Mouse (Mus musculus) testis, adult 2 months (tissue): ENCODE measurements around the gene Mrps12.

Experiments used
- CTCF ChIP-seq: fragments of 200-500 bp; IDR thresholded peaks from 2 replicates; pipeline ENCODE4 v1.5.1; 2012; ENCODE audit warnings: low read depth, mild to moderate bottlenecking, inconsistent platforms, low read length, moderate library complexity; ENCODE audit not compliant: control insufficient read depth, insufficient read depth, insufficient replicate concordance
- POLR2A ChIP-seq: fragments of 200-500 bp; IDR thresholded peaks from 2 replicates; pipeline ENCODE4 v1.6.1; 2012; ENCODE audit warnings: low read depth, mild to moderate bottlenecking, inconsistent platforms, low read length, moderate library complexity; ENCODE audit not compliant: control insufficient read depth

DNA sequence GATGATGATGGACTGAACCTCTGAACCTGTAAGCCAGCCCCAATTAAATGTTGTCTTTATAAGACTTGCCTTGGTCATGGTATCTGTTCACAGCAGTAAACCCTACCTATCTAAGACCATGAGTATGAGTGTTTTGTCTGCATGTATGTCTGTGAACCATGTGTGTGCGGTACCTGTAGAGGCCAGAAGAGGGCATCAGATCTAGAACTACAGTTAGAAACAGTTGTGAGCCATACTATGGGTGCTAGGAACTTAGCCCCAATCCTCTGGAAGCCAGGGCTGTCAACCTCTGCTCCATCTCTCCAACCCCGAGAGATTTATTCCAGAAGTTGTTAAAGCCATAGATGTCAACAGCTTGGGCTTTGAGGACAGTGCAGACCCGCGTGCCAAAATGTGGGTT is 41.4 kb downstream of the Mrps12 start:
- TF ChIP-seq CTCF (no peak), POLR2A (no peak)
